Mouse (Mus musculus) neural tube, postnatal 0 days (tissue): Measurements from ENCODE around the gene Gstk1. TPM values are rescaled to one million over a fixed set of nuclear protein-coding genes. Genes with fewer than 3 reads are reported as not detected.

Experiments used
- polyA plus RNA-seq: library from polyadenylated mRNA; unstranded; fragments of >200 nt; fragmentation: Nextera tagmentation; extraction: Ambion mirVana; gene quantifications from 2 replicates; pipeline ENCODE4 v1.2.1, GENCODE M21; 2015

Gene Gstk1
- 21.2 and 23.7 TPM in 2 replicates for polyA plus RNA-seq

DNA sequence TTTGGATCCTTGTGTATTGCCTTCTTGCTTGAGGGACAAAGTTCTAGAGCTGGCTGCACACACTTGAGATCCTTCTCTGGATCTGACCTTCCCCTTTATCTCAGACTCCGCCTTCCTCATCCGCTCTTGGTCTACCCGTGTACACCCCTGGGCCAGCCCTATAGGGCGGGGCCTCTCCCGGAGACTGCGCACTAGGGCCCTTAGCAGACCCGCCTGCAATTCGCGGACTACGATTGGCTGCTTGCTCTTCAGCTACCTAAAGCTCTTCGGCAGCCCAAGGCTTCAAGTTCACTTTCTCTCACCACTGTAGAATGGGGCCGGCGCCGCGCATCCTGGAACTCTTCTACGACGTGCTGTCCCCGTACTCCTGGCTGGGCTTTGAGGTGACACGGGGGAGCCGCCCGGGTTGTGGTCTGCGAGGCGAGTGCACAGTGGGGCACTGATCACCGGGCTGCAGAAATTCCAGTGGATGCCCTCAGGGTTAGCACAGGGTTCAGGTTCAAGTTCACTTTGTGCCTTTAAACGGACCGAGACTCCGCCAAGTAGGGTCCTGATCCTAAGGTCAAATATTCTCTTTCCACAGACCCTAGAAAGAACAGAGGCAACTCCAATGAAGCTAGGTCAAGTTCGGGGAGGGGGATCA lies at the start of gene Gstk1:
TSS of gene Gstk1 (plus strand) at position 225 of the 643 bp plus-strand sequence.

GRCm38 (mm10) chr6:42215028-42215427 lies 30.7 kb upstream of the Gstk1 start, which contains the start of gene Tas2r144:
Gene Tas2r144, plus strand, starts transcription at chr6:42215328.

DNA sequence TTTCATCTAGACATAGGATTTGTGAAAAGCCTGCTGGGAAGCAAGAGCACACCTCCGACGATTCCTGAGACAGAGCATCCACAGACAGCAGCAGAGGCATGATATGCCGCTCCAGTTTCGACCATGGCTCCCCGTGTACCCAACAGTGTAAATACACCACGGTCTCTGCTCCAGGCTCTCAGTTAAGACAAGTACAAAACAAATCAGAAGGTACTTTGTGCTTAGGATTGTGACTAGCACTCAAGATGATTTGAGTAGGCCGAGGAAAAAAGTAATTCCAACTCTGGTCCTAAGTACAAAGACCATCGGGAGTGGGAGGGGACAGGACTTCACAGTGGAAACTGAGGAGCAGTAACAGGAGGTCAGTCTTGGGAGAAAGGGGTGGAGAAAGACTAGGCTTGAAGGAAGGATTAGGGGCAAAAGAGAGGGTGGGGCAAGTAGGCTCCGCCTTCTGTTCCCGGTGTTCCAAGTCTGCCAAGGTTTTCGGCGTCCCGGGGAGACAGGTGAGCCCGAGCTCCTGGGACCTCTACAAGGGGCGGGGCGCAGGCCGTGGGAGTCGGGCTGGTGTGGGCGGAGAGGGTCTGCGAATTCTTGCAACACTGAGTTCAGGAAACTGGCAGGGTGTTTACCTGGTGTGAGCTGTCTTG lies 15.9 kb downstream of the Gstk1 start, which contains the start of gene Tmem139:
TSS of gene Tmem139 (plus strand) at position 447 of the 647 bp plus-strand sequence.

DNA sequence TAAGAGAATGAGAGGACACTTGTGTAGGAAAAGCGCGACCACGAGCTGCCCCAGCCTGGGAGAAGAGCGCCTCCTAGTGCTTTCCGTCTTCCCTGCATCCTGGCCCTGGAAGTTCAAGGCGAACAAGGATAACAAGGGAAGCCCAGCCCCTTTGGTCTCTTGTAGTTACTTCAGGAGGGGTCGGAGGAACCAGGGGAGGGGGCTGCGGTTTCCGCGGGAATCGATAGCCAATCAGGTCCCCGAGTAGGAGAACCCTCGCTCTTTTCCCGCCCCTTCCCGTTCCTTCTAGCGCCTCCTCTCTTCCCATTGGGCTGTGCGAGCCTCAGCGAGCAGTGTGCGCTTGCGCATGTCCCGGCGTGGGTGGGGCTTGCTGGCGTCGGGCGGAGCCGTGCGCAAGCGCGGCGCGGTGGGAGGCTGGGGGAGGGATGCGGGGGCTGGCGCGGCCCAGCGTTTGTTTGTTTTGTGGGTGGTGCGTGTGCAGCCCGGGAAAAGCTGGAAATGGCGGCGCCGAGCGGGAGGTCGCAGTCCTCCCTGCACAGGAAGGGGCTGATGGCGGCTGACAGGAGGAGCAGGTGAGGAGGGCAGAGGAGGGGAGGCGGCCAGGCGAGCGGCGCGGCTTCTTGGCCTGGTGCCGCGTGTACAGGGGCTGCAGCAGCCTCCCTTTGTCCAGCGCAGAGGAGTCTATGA lies 19.0 kb downstream of the Gstk1 start, which contains the start of gene Casp2:
TSS of gene Casp2 (plus strand) at position 360 of the 687 bp plus-strand sequence.

GRCm38 (mm10) chr6:42286448-42286847 lies 40.7 kb downstream of the Gstk1 start, which contains the start of gene Clcn1:
Gene Clcn1, plus strand, starts transcription at chr6:42286685.

Other genes with a start within 250 kb of the Gstk1 start
- gene Sva, start 207.5 kb upstream of the Gstk1 start, polyA plus RNA-seq: not detected in 2 replicates
- gene Tas2r139, start 105.0 kb upstream of the Gstk1 start, polyA plus RNA-seq: not detected in 2 replicates
- gene Tas2r144, start 30.6 kb upstream of the Gstk1 start, polyA plus RNA-seq: not detected in 2 replicates
- not detected in 2 replicates for gene Tmem139, start 16.0 kb downstream of the Gstk1 start, polyA plus RNA-seq
- gene Casp2, start 19.1 kb downstream of the Gstk1 start, polyA plus RNA-seq: 13.0 and 13.9 TPM in 2 replicates
- 0.31 and 0.71 TPM in 2 replicates for gene Clcn1, start 40.8 kb downstream of the Gstk1 start, polyA plus RNA-seq
- 6.6 and 7.7 TPM in 2 replicates for gene Fam131b, start 78.7 kb downstream of the Gstk1 start, polyA plus RNA-seq
- 60.1 and 68.6 TPM in 2 replicates for gene Zyx, start 103.7 kb downstream of the Gstk1 start, polyA plus RNA-seq
- gene Epha1, start 127.3 kb downstream of the Gstk1 start, polyA plus RNA-seq: 0.40 and 0.52 TPM in 2 replicates
- not detected in 2 replicates for gene Tas2r143, start 154.3 kb downstream of the Gstk1 start, polyA plus RNA-seq
- not detected in 2 replicates for gene Tas2r135, start 159.5 kb downstream of the Gstk1 start, polyA plus RNA-seq
- gene Tas2r126, start 188.6 kb downstream of the Gstk1 start, polyA plus RNA-seq: not detected in 2 replicates
- gene Olfr458, start 219.3 kb downstream of the Gstk1 start, polyA plus RNA-seq: not detected in 2 replicates
- gene Olfr457, start 230.4 kb downstream of the Gstk1 start, polyA plus RNA-seq: not detected in 2 replicates
- not detected in 2 replicates for gene Olfr456, start 241.3 kb downstream of the Gstk1 start, polyA plus RNA-seq